Mouse (Mus musculus): Measurements from ENCODE around the gene Ahctf1.

DNA sequence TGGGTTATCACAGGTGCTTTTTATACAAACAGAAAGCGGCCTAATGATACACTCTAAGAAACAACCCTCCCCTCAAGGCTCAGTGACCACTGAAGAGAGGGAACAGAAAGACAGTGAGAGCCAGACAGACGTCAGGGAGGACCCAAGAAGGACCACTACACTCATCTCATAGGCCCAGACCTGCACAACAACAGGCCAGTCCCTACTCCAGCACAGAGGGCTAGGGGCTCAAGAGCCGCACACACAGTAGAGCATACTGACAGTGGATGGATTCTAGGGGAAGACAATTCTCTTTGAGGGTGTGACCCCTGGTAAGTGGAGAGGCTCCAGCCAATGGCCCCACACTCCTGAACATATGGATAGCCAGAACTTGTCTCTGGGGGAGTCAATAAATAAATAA is 67.0 kb downstream of the Ahctf1 start:
- TF ChIP-seq CTCF (IDR thresholded peaks at IDR 0.05; ENCODE audit: borderline replicate concordance, control insufficient read depth, extremely low read depth, insufficient read depth, low read length, poor library complexity) = no peak
- no peak for TF ChIP-seq POLR2A (IDR thresholded peaks at IDR 0.05; ENCODE audit: control insufficient read depth, extremely low read depth, insufficient read depth, low read length, poor library complexity)
